Mouse (Mus musculus) heart, embryonic 16.5 days (tissue): ENCODE measurements around the gene Msh4. TPM values are rescaled to one million over a fixed set of nuclear protein-coding genes. Genes with fewer than 3 reads are reported as not detected.

Experiments
- ATAC-seq: fragments of 200-750 bp; cut with Nextera tagmentation; replicated peaks from 2 replicates; pipeline ENCODE4 v1.8.0; 2017; ENCODE audit warnings: moderate number of reproducible peaks; ENCODE audit not compliant: insufficient read depth, low FRiP score; ENCODE audit errors: extremely low read depth
- H3K27ac ChIP-seq: fragments of 300-500 bp; sonication (generic); 2 replicates; pipeline ENCODE4 v1.5.1; 2014; ENCODE audit warnings: mild to moderate bottlenecking, low read length, control low read depth, moderate library complexity
- H3K27me3 ChIP-seq: fragments of 300-500 bp; sonication (generic); 2 replicates; pipeline ENCODE4 v1.6.1; 2014; ENCODE audit warnings: low read length, mixed read lengths; ENCODE audit not compliant: control insufficient read depth, insufficient read depth
- H3K36me3 ChIP-seq: fragments of 300-500 bp; sonication (generic); 2 replicates; pipeline ENCODE4 v1.6.1; 2014; ENCODE audit not compliant: control insufficient read depth, insufficient read depth
- H3K4me1 ChIP-seq: fragments of 300-500 bp; sonication (generic); 2 replicates; pipeline ENCODE4 v1.6.1; 2014; ENCODE audit warnings: low read length, mixed read lengths; ENCODE audit not compliant: control insufficient read depth, insufficient read depth
- H3K4me2 ChIP-seq: fragments of 300-500 bp; sonication (generic); 2 replicates; pipeline ENCODE4 v1.6.1; 2014; ENCODE audit warnings: low read depth, mild to moderate bottlenecking, control low read depth, low read length
- H3K4me3 ChIP-seq: fragments of 300-500 bp; sonication (generic); 2 replicates; pipeline ENCODE4 v1.5.1; 2014; ENCODE audit warnings: mild to moderate bottlenecking, control low read depth, low read length
- H3K9ac ChIP-seq: fragments of 300-500 bp; sonication (generic); 2 replicates; pipeline ENCODE4 v1.6.1; 2014; ENCODE audit warnings: low read length, control low read depth
- H3K9me3 ChIP-seq: fragments of 300-500 bp; sonication (generic); replicated peaks from 2 replicates; pipeline ENCODE4 v1.6.1; 2016; ENCODE audit warnings: low read length; ENCODE audit not compliant: control insufficient read depth
- WGBS: fragments of 180-500 bp; shearing (Covaris S2); extraction: QIAGEN DNeasy Blood & Tissue Kit; methylation state at CpG from one replicate; pipeline ENCODE4 v1.1.7; 2014; 5-methylcytosine and 5-hydroxymethylcytosine counted together
- polyA plus RNA-seq: library from polyadenylated mRNA; unstranded; fragments of >200 nt; fragmentation: Nextera tagmentation; extraction: Ambion mirVana; gene quantifications from 2 replicates; pipeline ENCODE4 v1.2.1, GENCODE M21; 2015

The Msh4 gene
- polyA plus RNA-seq, 1 experiment from 2014 or later = 0.12 TPM

DNA sequence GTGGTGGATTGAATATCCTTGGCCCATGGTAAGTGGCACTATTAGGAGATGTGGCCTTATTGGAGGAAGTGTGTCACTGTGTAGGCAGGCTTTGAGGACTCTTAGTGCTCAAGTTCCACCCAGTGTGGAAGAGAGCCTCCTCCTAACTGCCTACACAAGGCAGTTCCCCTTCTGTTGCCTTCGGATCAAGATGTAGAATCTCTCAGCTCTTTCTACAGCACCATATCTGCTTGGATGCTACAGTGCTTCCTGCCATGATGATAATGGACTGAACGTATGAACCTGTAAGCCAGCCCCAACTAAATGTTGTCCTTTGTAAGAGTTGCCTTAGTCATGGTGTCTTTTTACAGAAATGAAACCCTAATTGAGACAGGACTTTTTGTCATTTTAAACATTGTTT, 60.4 kb downstream of the Msh4 start:
- no peak for ATAC-seq
- peaks cover 10% of the 10 kb centered on the region for H3K4me1 ChIP-seq
- no peaks in the 10 kb centered on the region for H3K36me3 ChIP-seq
- H3K4me3 ChIP-seq = no peak overlapping the region
- no peak overlapping the region for H3K9ac ChIP-seq
- no peak overlapping the region for H3K4me2 ChIP-seq
- H3K9me3 ChIP-seq = no peaks in the 10 kb centered on the region
- WGBS = 79% methylated on average over 2 of the region's 2 CpGs
- no peak overlapping the region for H3K27ac ChIP-seq
- peaks cover 5% of the 10 kb centered on the region; the same call in 1 of the 2 replicates for H3K27me3 ChIP-seq

DNA sequence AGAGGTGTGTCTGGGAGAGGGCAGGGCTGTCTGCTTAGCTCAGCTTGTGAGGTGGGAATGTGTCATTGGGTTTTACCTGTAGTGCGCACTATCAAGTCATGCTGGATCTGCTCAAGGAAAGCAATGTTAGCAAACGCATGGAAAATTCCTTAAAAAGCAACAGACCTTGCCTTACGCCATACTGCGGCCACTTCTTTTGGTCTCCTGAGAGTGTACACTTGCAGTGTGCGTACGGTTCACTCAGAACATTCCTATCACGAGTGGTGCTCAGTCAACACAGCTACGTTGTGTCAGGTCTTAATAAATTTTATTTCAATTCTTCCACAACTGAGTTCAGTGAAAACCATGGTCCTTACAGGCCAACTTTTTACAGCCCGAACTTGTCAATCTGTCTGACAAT, 61.2 kb downstream of the Msh4 start:
- WGBS = 91% methylated on average over 9 of the region's 9 CpGs
- no peak overlapping the region for H3K27ac ChIP-seq
- H3K4me1 ChIP-seq = peaks cover 9% of the 10 kb centered on the region
- no peak overlapping the region for H3K4me3 ChIP-seq
- H3K4me2 ChIP-seq = no peak overlapping the region
- ATAC-seq = no peak
- H3K9me3 ChIP-seq = no peaks in the 10 kb centered on the region
- H3K36me3 ChIP-seq = no peaks in the 10 kb centered on the region
- no peak overlapping the region for H3K9ac ChIP-seq
- 0 out of 2 replicates have a peak, but pooled peaks cover 4% of the 10 kb centered on the region for H3K27me3 ChIP-seq

DNA sequence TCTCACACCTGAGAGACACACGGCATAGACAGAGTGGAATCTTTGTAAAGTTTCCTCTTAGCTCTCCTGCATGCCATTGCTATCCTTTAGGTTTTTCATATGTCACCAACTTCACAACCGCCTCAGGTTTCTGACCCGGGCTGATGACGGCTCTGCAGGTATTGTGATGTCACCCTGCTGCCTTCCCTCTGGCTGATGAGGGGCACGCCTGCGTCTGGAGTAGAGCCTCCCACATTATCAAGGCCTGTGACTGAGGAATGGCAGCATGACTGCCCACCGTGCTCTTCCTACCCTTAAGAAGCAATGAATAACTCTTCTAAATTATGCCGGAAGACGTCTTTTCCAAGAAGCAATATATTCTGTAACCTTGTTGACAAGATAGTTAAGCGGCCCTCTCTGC, 61.9 kb downstream of the Msh4 start, which contains the start of gene Asb17:
TSS of gene Asb17 (plus strand) at position 180 of the 400 bp plus-strand sequence.
- no peak for ATAC-seq
- Histone ChIP-seq H3K27me3 (0 out of 2 replicates have a peak, but pooled peaks cover 4% of the 10 kb centered on the region), H3K36me3 (no peaks in the 10 kb centered on the region), H3K4me1 (peaks cover 3% of the 10 kb centered on the region), H3K9me3 (no peaks in the 10 kb centered on the region), H3K9ac (no peak within 1 kb of the TSS), H3K4me2 (no peak within 1 kb of the TSS), H3K4me3 (no peak within 1 kb of the TSS), H3K27ac (no peak within 1 kb of the TSS)
- 77% methylated on average over 10 of the region's 10 CpGs for WGBS

DNA sequence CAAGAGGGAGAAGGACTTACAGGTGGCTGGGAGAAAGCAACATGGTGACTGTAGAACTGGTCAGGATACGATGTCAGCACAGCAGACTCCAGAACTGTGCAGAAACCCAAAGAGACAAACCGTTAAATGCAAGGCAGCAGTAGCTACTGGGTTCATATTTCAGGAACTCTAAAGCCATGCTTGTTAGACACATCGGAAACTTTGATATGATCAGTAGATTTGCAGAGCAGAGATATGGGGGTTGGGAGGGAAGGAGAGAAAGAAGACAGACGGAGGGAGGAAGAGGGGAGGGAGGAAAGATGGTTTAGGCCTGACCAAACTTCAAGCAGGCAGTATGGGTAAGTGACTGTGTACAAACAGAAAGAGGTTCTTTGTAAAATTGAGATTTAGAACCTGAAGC, 68.3 kb downstream of the Msh4 start:
- H3K27me3 ChIP-seq = no peaks in the 10 kb centered on the region
- no peak for ATAC-seq
- no peaks in the 10 kb centered on the region for H3K4me1 ChIP-seq
- WGBS = 49% methylated on average over 4 of the region's 4 CpGs
- no peak overlapping the region for H3K4me2 ChIP-seq
- H3K27ac ChIP-seq = no peak overlapping the region
- H3K4me3 ChIP-seq = no peak overlapping the region
- no peaks in the 10 kb centered on the region for H3K9me3 ChIP-seq
- no peaks in the 10 kb centered on the region for H3K36me3 ChIP-seq
- no peak overlapping the region for H3K9ac ChIP-seq

DNA sequence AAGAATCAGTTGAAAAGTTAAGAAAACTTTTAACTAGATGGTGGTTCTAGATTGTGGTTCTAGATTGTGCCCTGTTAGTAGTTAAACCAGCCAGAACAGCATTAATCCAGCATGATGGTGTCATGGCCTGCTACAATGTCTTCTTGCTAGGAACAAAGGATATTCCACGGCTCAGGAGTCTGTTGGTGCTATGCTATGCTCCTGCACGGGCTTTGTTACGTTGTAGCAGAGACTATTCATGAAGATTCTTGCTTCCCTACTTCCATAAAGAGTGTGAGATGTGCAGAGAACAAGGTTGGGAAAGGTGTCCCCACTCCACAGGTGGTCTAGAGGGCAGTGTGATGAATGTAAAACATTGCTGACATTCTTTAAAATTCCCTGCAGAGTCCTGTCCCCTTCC, 69.6 kb downstream of the Msh4 start:
- Histone ChIP-seq H3K4me1 (no peaks in the 10 kb centered on the region), H3K36me3 (no peaks in the 10 kb centered on the region), H3K9me3 (no peaks in the 10 kb centered on the region), H3K9ac (no peak overlapping the region), H3K27me3 (no peaks in the 10 kb centered on the region), H3K4me2 (no peak overlapping the region), H3K27ac (no peak overlapping the region), H3K4me3 (no peak overlapping the region)
- WGBS = 81% methylated on average over 3 of the region's 3 CpGs
- no peak for ATAC-seq

DNA sequence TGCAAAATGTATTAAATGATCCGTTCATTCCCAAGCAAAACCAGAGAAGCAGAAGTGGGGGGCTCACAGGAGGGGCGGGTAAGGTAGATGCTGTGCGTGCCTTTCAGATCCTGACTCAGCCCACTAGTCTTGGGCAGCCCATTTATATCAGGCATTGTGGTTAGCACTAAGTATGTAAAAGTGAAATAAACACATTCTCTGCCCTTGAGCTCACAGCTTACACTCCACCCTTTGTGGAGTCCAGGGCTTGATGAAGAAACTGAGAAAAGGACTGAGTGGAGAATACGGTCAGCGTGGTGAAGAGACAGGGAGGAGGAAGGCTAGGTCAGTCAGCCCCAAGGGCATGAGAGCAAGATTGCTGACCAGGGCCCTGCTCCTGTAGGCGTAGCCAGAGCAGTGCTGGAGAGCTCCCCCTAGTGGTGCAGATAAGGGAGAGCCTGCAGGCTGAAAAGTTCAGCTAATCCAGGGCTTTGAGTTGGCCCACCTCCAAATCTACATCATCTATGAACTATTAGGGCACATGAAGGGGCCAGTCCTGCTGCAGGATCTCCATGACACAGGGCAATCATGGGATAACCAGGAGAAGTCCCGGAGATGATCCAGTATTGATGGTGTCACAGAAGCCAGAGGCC, 70.4 kb downstream of the Msh4 start:
- Histone ChIP-seq H3K9ac (no peak overlapping the region), H3K27me3 (no peaks in the 10 kb centered on the region), H3K4me1 (no peaks in the 10 kb centered on the region), H3K27ac (no peak overlapping the region), H3K9me3 (no peaks in the 10 kb centered on the region), H3K4me3 (no peak overlapping the region), H3K4me2 (no peak overlapping the region), H3K36me3 (no peaks in the 10 kb centered on the region)
- ATAC-seq = 0 out of 2 replicates have a peak, but pooled peaks have one; percentile 15
- 56% methylated on average over 7 of the region's 7 CpGs for WGBS

DNA sequence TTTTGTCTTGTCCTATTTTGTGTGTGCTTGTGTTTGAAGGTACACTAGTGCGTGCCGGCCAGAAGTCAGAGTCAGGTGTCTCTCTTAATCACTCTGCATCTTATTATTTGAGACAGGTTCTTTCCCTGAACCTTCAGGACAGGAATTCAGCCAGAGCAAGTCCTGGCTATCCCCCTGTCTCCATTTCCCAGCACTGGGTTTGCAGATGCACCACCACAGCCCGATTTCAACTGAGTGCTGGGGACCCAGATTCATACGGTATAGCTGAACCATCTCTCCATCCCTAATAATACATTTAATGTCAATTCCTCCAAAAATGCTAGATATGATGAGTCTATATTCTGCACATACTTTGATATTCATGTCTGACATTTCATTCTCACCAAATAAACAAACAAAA, 71.9 kb downstream of the Msh4 start:
- H3K4me2 ChIP-seq = no peak overlapping the region
- no peak overlapping the region for H3K9ac ChIP-seq
- H3K4me3 ChIP-seq = no peak overlapping the region
- ATAC-seq = no peak
- no peaks in the 10 kb centered on the region for H3K36me3 ChIP-seq
- 86% methylated on average over 4 of the region's 4 CpGs for WGBS
- no peaks in the 10 kb centered on the region for H3K9me3 ChIP-seq
- no peaks in the 10 kb centered on the region for H3K4me1 ChIP-seq
- no peak overlapping the region for H3K27ac ChIP-seq
- no peaks in the 10 kb centered on the region for H3K27me3 ChIP-seq

DNA sequence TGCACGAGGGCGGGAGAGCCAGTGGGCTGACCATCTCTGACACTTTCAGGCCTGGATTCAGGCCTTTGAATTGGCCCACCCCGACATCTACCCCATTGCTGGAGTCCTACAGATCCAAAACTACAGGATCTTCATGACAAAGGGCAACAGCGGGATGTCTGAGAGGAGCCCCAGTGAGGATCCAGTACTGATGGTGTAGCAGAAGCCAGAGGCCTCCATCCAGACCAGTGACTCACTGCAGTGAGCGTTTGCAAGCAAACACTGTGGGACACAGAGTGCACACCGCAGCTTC, 73.3 kb downstream of the Msh4 start:
- Histone ChIP-seq H3K9ac (no peak overlapping the region), H3K27me3 (no peaks in the 10 kb centered on the region), H3K27ac (no peak overlapping the region), H3K9me3 (no peaks in the 10 kb centered on the region), H3K4me2 (no peak overlapping the region), H3K36me3 (no peaks in the 10 kb centered on the region), H3K4me3 (no peak overlapping the region), H3K4me1 (no peaks in the 10 kb centered on the region)
- no peak for ATAC-seq
- WGBS = 79% methylated on average over 6 of the region's 6 CpGs

DNA sequence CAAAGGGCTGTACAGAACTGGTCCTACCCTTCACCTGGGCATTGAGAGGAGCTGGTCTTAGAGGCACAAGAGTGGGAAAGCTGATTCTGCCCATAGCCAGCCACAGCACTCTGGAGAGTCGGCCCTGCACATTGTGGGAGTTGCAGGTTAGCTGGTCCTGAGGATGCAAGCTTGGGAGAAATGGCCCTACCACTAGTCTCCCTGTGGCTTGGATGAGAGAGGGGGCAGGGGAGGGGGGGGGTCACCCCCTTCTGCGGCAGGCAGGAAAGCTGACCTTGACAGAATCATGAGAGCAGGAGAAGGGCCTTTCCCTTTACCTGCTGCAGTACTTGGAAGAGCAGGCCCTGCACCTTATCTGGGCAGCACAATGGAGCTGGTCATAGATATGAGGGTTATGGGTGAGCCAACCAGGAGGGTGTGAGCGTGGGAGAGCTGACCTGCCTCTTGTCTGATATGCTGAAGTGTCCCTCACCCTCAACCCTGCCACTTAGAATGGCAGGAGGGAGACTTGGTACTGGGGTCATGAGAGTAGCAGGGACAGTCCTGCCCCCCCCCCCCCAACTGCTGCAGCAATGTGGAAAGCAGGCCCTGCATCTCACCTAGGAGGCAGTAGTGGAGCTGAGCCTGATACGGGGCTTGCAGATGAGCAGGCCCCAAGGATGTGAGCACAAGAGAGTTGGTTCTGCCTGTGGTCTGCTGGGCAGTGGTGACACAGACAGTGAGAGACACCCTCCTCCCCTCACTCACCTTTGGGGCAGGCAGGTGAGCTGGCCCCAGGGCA, 73.9 kb downstream of the Msh4 start:
- Histone ChIP-seq H3K4me1 (no peaks in the 10 kb centered on the region), H3K27ac (no peak overlapping the region), H3K4me3 (no peak overlapping the region), H3K36me3 (no peaks in the 10 kb centered on the region), H3K27me3 (no peaks in the 10 kb centered on the region), H3K9ac (no peak overlapping the region), H3K4me2 (no peak overlapping the region), H3K9me3 (no peaks in the 10 kb centered on the region)
- 63% methylated on average over 4 of the region's 4 CpGs for WGBS
- ATAC-seq = 0 out of 2 replicates have a peak, but pooled peaks have one; percentile 6
